Mouse (Mus musculus): ENCODE measurements at regions not wholly inside any gene's neighbourhood (a gene's known extent, or its start where the extent isn't known, plus 50 kb on each side); places are given as distances from the start of the nearest gene placed in this dataset.

DNA sequence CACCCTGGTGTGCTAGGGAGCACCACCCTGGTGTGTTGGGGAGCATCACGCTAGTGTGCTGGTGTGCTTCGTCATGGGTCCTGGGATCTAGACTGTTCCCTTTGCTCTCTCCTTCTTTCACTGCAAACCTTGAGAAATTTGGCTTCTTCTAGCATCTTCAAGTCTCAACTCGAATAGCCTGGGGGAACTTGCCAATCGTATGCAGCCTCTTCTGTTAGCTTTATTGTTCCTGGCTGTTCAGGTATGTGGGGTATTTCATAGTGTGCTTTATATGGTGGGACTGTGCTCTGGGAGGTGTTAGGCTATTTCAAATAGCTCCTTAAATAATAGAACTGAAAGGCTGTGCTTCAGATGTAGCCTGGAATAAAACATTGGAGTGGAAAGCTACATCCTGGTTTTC, 135.7 kb upstream of the Pkn2 start:
- no peak overlapping the region for H3K27ac ChIP-seq (ENCODE audit: insufficient read depth, low read depth, low read length)
- TF ChIP-seq CTCF (conservative IDR thresholded peaks at IDR 0.05; ENCODE audit: insufficient read depth, insufficient read length, low read depth, low read length), result no peak
- no peak for TF ChIP-seq POLR2A (IDR thresholded peaks at IDR 0.05; ENCODE audit: low read depth, low read length)
- no peak for DNase-seq
- H3K4me1 ChIP-seq (ENCODE audit: control insufficient read depth, insufficient read depth, low read length), result no peaks in the 10 kb centered on the region
- no peaks in the 10 kb centered on the region for H3K36me3 ChIP-seq (ENCODE audit: control insufficient read depth, insufficient read depth, low read length)
- WGBS, result 86% methylated on average over 4 of the region's 4 CpGs
- H3K27me3 ChIP-seq (replicated peaks; ENCODE audit: control insufficient read depth, insufficient read depth, low read length), result no peaks in the 10 kb centered on the region
- H3K4me3 ChIP-seq (ENCODE audit: insufficient read depth, low read depth, low read length), result no peak overlapping the region

DNA sequence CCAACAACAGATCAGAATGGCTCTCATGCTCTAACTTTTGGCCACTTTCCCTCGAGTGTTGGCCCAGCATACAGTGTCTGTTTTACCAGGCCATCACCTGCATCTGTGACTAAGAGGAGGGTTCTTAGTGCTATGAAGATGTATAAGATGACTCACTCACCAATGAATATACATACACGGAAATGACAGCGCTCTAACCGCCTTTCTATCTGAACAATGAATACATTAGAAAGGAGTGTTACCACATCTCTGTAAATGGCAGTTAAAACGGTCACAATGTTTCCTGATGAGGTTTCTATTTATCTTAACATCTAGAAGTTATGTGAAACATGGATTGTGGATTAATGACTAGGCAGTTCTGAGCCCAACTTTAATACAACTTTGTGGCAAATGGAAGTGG, 135.0 kb upstream of the Pkn2 start:
- TF ChIP-seq POLR2A (IDR thresholded peaks at IDR 0.05; ENCODE audit: low read depth, low read length) (no peak), CTCF (conservative IDR thresholded peaks at IDR 0.05; ENCODE audit: insufficient read depth, insufficient read length, low read depth, low read length) (no peak)
- Histone ChIP-seq H3K4me1 (ENCODE audit: control insufficient read depth, insufficient read depth, low read length) (no peaks in the 10 kb centered on the region), H3K4me3 (ENCODE audit: insufficient read depth, low read depth, low read length) (no peak overlapping the region), H3K36me3 (ENCODE audit: control insufficient read depth, insufficient read depth, low read length) (no peaks in the 10 kb centered on the region), H3K27me3 (replicated peaks; ENCODE audit: control insufficient read depth, insufficient read depth, low read length) (no peaks in the 10 kb centered on the region), H3K27ac (ENCODE audit: insufficient read depth, low read depth, low read length) (no peak overlapping the region)
- no peak for DNase-seq
- 83% methylated on average over 5 of the region's 5 CpGs for WGBS

DNA sequence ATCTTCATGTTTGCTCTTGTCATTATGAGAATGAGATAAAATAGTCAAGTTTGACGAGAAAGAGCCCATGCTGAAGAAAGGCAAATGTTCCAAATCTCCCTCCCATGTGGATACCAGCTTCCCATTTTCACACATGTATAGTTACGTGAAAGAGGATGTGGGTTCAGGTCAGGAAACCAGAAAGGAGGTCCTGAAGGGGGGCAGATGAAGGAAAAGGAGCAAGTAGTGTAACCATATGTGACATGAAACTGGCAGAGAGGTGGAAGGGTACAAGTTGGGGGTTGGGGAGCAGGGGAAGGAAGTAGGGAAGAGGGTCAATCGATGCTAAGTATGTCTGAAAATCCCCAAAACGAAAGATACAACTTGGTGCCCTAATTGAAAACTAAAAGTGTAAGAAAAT, 132.6 kb upstream of the Pkn2 start:
- no peak for DNase-seq
- Histone ChIP-seq H3K4me1 (ENCODE audit: control insufficient read depth, insufficient read depth, low read length) (no peaks in the 10 kb centered on the region), H3K27ac (ENCODE audit: insufficient read depth, low read depth, low read length) (no peak overlapping the region), H3K27me3 (replicated peaks; ENCODE audit: control insufficient read depth, insufficient read depth, low read length) (no peaks in the 10 kb centered on the region), H3K36me3 (ENCODE audit: control insufficient read depth, insufficient read depth, low read length) (no peaks in the 10 kb centered on the region), H3K4me3 (ENCODE audit: insufficient read depth, low read depth, low read length) (no peak overlapping the region)
- WGBS, result 81% methylated on average over 4 of the region's 4 CpGs
- no peak for TF ChIP-seq CTCF (conservative IDR thresholded peaks at IDR 0.05; ENCODE audit: insufficient read depth, insufficient read length, low read depth, low read length)
- no peak for TF ChIP-seq POLR2A (IDR thresholded peaks at IDR 0.05; ENCODE audit: low read depth, low read length)

DNA sequence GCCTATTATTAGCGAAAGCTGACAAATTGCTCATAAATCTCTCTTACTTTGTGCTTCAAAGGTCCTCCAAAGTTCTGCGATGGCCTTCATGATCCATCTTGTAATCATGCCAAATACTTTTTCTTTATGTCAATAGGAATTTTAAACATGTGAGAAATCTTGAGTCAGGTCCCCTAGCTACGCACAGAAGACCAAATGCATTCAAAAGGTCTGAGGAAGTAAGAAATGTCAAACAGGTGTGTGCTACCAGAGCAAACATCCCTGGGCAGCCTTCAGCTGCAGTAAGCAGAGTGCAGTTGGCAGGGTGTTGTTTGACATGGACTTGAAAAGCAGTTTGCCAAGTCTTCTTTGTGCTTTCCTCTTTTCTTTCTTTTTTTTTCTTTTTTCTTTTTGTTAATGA, 125.2 kb upstream of the Pkn2 start:
- 73% methylated on average over 3 of the region's 3 CpGs for WGBS
- Histone ChIP-seq H3K4me1 (ENCODE audit: control insufficient read depth, insufficient read depth, low read length) (no peaks in the 10 kb centered on the region), H3K4me3 (ENCODE audit: insufficient read depth, low read depth, low read length) (no peak overlapping the region), H3K27me3 (replicated peaks; ENCODE audit: control insufficient read depth, insufficient read depth, low read length) (no peaks in the 10 kb centered on the region; the same call in 1 of the 2 replicates), H3K27ac (ENCODE audit: insufficient read depth, low read depth, low read length) (no peak overlapping the region), H3K36me3 (ENCODE audit: control insufficient read depth, insufficient read depth, low read length) (no peaks in the 10 kb centered on the region)
- TF ChIP-seq POLR2A (IDR thresholded peaks at IDR 0.05; ENCODE audit: low read depth, low read length), result no peak
- TF ChIP-seq CTCF (conservative IDR thresholded peaks at IDR 0.05; ENCODE audit: insufficient read depth, insufficient read length, low read depth, low read length), result no peak
- no peak for DNase-seq

DNA sequence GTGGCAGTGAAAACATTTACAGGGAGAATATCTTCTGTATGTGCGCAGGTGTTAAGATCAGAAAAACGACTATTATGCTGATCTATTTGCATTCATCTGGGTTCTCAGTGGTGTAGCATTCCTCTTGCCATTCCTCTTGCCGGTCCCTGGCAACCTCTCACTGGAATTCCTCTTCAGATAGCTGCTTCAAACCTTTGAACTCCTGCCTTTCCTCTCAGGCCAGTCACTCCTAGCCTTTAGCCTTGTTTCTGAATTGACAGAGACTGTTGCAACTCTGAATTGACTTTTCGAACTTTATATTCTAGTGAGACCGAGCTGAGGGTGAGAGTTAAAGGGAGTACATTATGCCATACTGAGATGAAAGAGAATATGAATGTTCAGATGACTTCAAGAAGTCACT, 120.1 kb upstream of the Pkn2 start:
- no peaks in the 10 kb centered on the region for H3K4me1 ChIP-seq (ENCODE audit: control insufficient read depth, insufficient read depth, low read length)
- H3K27ac ChIP-seq (ENCODE audit: insufficient read depth, low read depth, low read length), result no peak overlapping the region
- no peaks in the 10 kb centered on the region; the same call in 1 of the 2 replicates for H3K27me3 ChIP-seq (replicated peaks; ENCODE audit: control insufficient read depth, insufficient read depth, low read length)
- TF ChIP-seq POLR2A (IDR thresholded peaks at IDR 0.05; ENCODE audit: low read depth, low read length), result no peak
- TF ChIP-seq CTCF (conservative IDR thresholded peaks at IDR 0.05; ENCODE audit: insufficient read depth, insufficient read length, low read depth, low read length), result no peak
- no peak overlapping the region for H3K4me3 ChIP-seq (ENCODE audit: insufficient read depth, low read depth, low read length)
- 55% methylated on average over 5 of the region's 5 CpGs for WGBS
- peak; percentile 19 for DNase-seq
- H3K36me3 ChIP-seq (ENCODE audit: control insufficient read depth, insufficient read depth, low read length), result no peaks in the 10 kb centered on the region

DNA sequence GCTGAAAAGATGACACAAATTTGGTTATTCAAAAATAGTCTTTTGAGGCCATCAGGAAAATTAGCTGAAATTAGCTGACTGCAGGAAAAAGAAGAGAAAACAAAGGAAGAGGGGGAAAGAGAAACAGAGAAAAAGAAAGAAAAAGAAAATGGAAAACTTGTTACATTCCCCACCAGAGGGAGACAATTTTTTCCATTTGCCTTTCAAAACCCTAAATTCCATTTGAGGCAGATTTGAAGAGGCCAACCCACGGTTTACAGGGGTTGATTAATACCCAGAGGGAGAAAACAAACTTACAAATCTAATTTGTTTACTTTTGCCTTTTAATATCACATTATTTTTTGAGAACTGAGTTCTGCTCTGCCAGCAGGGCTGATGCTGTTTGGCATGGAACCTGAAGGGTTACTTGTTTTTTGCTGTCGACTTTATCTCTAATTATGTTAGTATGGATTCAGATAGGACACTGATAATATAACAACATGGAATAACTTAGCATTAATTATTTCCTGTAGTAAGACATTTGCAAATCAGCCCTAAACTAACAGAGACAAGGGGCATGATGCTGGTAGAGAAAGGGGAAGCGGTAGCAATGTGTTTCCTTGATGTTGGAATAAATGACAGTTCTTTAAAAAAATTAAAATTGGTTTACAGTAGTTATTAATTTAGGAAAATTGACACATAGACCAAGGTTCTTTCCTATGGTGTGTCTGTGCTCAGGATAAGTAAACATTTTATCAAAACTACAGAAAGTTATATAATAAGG, 114.4 kb upstream of the Pkn2 start:
- H3K27ac ChIP-seq (ENCODE audit: insufficient read depth, low read depth, low read length), result no peak overlapping the region
- no peaks in the 10 kb centered on the region for H3K4me1 ChIP-seq (ENCODE audit: control insufficient read depth, insufficient read depth, low read length)
- 47% methylated on average over 3 of the region's 3 CpGs for WGBS
- no peaks in the 10 kb centered on the region for H3K27me3 ChIP-seq (replicated peaks; ENCODE audit: control insufficient read depth, insufficient read depth, low read length)
- no peak for TF ChIP-seq CTCF (conservative IDR thresholded peaks at IDR 0.05; ENCODE audit: insufficient read depth, insufficient read length, low read depth, low read length)
- no peak for TF ChIP-seq POLR2A (IDR thresholded peaks at IDR 0.05; ENCODE audit: low read depth, low read length)
- H3K36me3 ChIP-seq (ENCODE audit: control insufficient read depth, insufficient read depth, low read length), result no peaks in the 10 kb centered on the region
- no peak for DNase-seq
- H3K4me3 ChIP-seq (ENCODE audit: insufficient read depth, low read depth, low read length), result no peak overlapping the region

DNA sequence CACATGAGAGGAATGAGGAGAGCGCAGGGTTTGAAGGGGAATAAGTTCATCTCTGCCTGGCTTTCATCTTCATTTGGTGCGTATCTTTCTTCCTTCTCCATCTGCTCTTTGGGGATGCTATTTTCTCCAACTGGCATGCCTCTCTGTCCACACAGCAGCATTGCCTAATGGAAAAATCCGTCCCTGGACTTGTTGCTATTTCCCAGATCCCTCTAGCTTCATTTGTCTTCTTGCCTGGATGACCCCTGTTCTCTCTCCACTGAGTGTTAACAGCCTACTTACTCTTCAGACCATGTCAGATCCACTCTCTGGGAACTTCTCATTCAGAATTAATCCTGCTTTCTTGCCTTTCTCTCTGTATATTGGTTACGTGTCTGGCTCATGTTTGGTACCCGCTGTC, 102.7 kb upstream of the Pkn2 start:
- no peak overlapping the region for H3K27ac ChIP-seq (ENCODE audit: insufficient read depth, low read depth, low read length)
- H3K4me1 ChIP-seq (ENCODE audit: control insufficient read depth, insufficient read depth, low read length), result no peaks in the 10 kb centered on the region
- no peaks in the 10 kb centered on the region for H3K36me3 ChIP-seq (ENCODE audit: control insufficient read depth, insufficient read depth, low read length)
- 84% methylated on average over 5 of the region's 5 CpGs for WGBS
- H3K4me3 ChIP-seq (ENCODE audit: insufficient read depth, low read depth, low read length), result no peak overlapping the region
- TF ChIP-seq POLR2A (IDR thresholded peaks at IDR 0.05; ENCODE audit: low read depth, low read length) (no peak), CTCF (conservative IDR thresholded peaks at IDR 0.05; ENCODE audit: insufficient read depth, insufficient read length, low read depth, low read length) (no peak)
- DNase-seq, result no peak
- no peaks in the 10 kb centered on the region; the same call in 1 of the 2 replicates for H3K27me3 ChIP-seq (replicated peaks; ENCODE audit: control insufficient read depth, insufficient read depth, low read length)

Data from kidney, adult 2 months (tissue).